Mouse (Mus musculus) embryonic facial prominence, embryonic 15.5 days (tissue): ENCODE measurements around the gene Ercc8. TPM values are rescaled to one million over a fixed set of nuclear protein-coding genes. Genes with fewer than 3 reads are reported as not detected.

ENCODE experiments used
- ATAC-seq: fragments of 200-750 bp; cut with Nextera tagmentation; 2 replicates; pipeline ENCODE4 v1.8.0; 2017; ENCODE audit warnings: low read depth, moderate TSS enrichment; ENCODE audit not compliant: insufficient number of reproducible peaks, low FRiP score, low TSS enrichment
- H3K27ac ChIP-seq: fragments of 300-500 bp; sonication (generic); replicated peaks from 2 replicates; pipeline ENCODE4 v1.5.1; 2015; ENCODE audit warnings: mild to moderate bottlenecking, inconsistent platforms
- H3K27me3 ChIP-seq: fragments of 300-500 bp; sonication (generic); 2 replicates; pipeline ENCODE4 v1.6.1; 2015; ENCODE audit warnings: inconsistent platforms
- H3K36me3 ChIP-seq: fragments of 300-500 bp; sonication (generic); 2 replicates; pipeline ENCODE4 v1.6.1; 2015; ENCODE audit warnings: mild to moderate bottlenecking, inconsistent platforms
- H3K4me1 ChIP-seq: fragments of 300-500 bp; sonication (generic); 2 replicates; pipeline ENCODE4 v1.6.1; 2015; ENCODE audit warnings: inconsistent platforms
- H3K4me2 ChIP-seq: fragments of 300-500 bp; sonication (generic); replicated peaks from 2 replicates; pipeline ENCODE4 v1.6.1; 2015; ENCODE audit warnings: mild to moderate bottlenecking, inconsistent platforms
- H3K4me3 ChIP-seq: fragments of 300-500 bp; sonication (generic); replicated peaks from 2 replicates; pipeline ENCODE4 v1.5.1; 2015; ENCODE audit warnings: mild to moderate bottlenecking, inconsistent platforms
- H3K9ac ChIP-seq: fragments of 300-500 bp; sonication (generic); 2 replicates; pipeline ENCODE4 v1.6.1; 2015; ENCODE audit warnings: inconsistent platforms
- H3K9me3 ChIP-seq: fragments of 300-500 bp; sonication (generic); replicated peaks from 2 replicates; pipeline ENCODE4 v1.6.1; 2016; ENCODE audit warnings: inconsistent platforms
- WGBS: fragments of 180-500 bp; shearing (Covaris S2); methylation state at CpG from one replicate; pipeline ENCODE4 v1.1.7; 2015; 5-methylcytosine and 5-hydroxymethylcytosine counted together
- polyA plus RNA-seq: library from polyadenylated mRNA; unstranded; fragments of >200 nt; fragmentation: Nextera tagmentation; extraction: Ambion mirVana; gene quantifications from 2 replicates; pipeline ENCODE4 v1.2.1, GENCODE M21; 2015

The Ercc8 gene
- polyA plus RNA-seq, 1 experiment from 2014 or later, result 16.4 TPM

DNA sequence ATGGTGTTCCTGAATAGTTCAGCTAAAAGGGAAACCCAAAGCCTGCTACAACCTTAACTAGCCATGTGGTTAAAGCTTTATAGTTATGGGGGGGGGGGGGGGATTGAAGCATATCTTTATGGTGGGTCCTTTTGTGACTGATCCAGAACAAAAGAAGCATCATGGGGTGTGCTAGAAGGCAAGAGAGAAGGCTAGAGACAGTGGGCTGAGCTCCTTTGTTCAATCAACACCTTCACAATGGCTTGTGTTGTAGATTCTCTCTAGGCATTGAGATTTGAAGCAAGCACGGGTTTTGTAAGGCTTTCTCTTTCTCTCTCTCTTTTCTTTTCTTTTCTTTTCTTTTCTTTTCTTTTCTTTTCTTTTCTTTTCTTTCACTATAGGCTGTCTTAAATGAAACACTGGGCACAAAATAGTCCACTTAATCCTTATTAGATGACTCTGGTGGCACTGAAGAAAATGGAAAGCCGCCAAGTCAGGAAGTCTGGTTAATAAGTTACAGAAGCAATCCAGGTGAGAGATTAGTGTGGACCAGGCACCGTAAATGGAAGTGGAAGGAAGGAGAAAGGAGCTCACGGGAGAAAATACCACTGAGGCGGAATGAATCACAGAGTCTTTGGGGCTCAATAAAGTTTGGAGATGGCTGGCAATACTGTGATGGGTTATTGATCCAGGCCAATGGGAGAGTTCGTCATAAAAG lies 71.3 kb downstream of the Ercc8 start:
- ATAC-seq, result no peak
- no peaks in the 10 kb centered on the region for H3K36me3 ChIP-seq
- no peak overlapping the region for H3K4me2 ChIP-seq
- H3K4me3 ChIP-seq, result no peak overlapping the region
- H3K27ac ChIP-seq, result no peak overlapping the region
- H3K27me3 ChIP-seq, result no peaks in the 10 kb centered on the region
- no peaks in the 10 kb centered on the region for H3K9me3 ChIP-seq
- H3K4me1 ChIP-seq, result no peaks in the 10 kb centered on the region
- 76% methylated on average over 6 of the region's 6 CpGs for WGBS
- H3K9ac ChIP-seq, result no peak overlapping the region

DNA sequence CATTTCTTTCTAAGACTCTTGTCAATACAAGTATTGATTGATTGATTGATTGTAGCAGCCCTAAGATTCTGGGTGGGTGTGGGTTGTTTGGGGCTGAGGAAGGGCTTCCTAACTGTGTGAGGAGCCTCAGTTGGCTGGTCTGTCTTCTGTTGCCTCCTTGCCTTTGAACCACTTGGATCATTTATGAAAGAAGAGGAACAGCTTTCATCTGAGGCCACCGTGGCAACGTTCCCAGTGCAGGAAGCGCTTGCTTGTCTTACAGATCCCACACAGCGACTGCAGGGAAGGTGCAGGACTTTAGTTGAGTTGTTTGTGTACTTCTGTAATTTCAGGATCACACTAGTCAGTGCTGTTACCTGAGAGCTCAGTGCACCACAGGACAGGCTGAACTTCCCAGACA lies 81.5 kb downstream of the Ercc8 start:
- Histone ChIP-seq H3K27ac (no peak overlapping the region), H3K9ac (no peak overlapping the region), H3K36me3 (no peaks in the 10 kb centered on the region), H3K27me3 (no peaks in the 10 kb centered on the region), H3K4me3 (no peak overlapping the region), H3K9me3 (no peaks in the 10 kb centered on the region), H3K4me1 (no peaks in the 10 kb centered on the region), H3K4me2 (no peak overlapping the region)
- WGBS, result 38% methylated on average over 4 of the region's 4 CpGs
- ATAC-seq, result no peak

DNA sequence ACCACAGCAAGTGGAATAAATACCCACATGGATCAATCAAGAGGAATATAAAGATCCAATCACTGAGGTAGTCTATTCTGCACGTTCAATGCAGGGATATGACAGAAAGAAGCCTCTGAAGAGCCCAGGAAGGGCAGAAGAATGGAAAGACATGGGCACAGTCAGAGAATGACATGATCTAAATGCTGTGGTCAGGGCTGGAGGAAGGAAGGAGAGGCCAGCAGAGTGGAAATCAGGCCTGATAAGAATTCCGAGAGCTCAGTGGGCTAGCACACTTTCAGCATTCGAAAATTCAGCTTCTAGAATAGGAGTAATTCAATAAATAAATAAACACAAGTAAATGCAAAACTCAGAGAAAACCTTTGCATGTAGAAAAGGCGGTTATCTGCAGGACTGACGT lies 83.2 kb downstream of the Ercc8 start:
- Histone ChIP-seq H3K9ac (no peak overlapping the region), H3K4me2 (no peak overlapping the region), H3K4me1 (no peaks in the 10 kb centered on the region), H3K27me3 (no peaks in the 10 kb centered on the region), H3K36me3 (no peaks in the 10 kb centered on the region), H3K9me3 (no peaks in the 10 kb centered on the region), H3K27ac (no peak overlapping the region), H3K4me3 (no peak overlapping the region)
- no peak for ATAC-seq
- WGBS, result 81% methylated on average over 5 of the region's 5 CpGs

Other genes with a start within 250 kb of the Ercc8 start
- gene Smim15, start 114.3 kb upstream of the Ercc8 start, polyA plus RNA-seq, result 54.1 and 54.6 TPM in 2 replicates
- 59.2 and 64.5 TPM in 2 replicates for gene Ndufaf2, start 108 bp upstream of the Ercc8 start, polyA plus RNA-seq
- gene Elovl7, start 55.7 kb downstream of the Ercc8 start, polyA plus RNA-seq, result 11.8 and 12.3 TPM in 2 replicates
- 5.4 and 6.0 TPM in 2 replicates for gene Depdc1b, start 157.6 kb downstream of the Ercc8 start, polyA plus RNA-seq